Mouse (Mus musculus): ENCODE results near the gene Gnai2. TPM values are rescaled to one million over a fixed set of nuclear protein-coding genes. Genes with fewer than 3 reads are reported as not detected.

The Gnai2 gene
- polyA plus RNA-seq, 1 experiment, result 366 TPM

GRCm38 (mm10) chr9:107631861-107632260, 3.3 kb downstream of the Gnai2 start:
- H3K27ac ChIP-seq (ENCODE audit: insufficient read depth, low read depth, low read length), result no peak overlapping the region
- no peaks in the 10 kb centered on the region for H3K36me3 ChIP-seq (ENCODE audit: control insufficient read depth, insufficient read depth, low read length)
- no peaks in the 10 kb centered on the region for H3K27me3 ChIP-seq (replicated peaks; ENCODE audit: control insufficient read depth, insufficient read depth, low read length)
- peaks cover 8% of the 10 kb centered on the region; the same call in 1 of the 2 replicates for H3K4me1 ChIP-seq (ENCODE audit: control insufficient read depth, insufficient read depth, low read length)
- DNase-seq, result no peak
- 87% methylated on average over 8 of the region's 8 CpGs for WGBS
- no peak overlapping the region for H3K4me3 ChIP-seq (ENCODE audit: insufficient read depth, low read depth, low read length)
- no peak for TF ChIP-seq POLR2A (IDR thresholded peaks at IDR 0.05; ENCODE audit: low read depth, low read length)
- TF ChIP-seq CTCF (conservative IDR thresholded peaks at IDR 0.05; ENCODE audit: insufficient read depth, insufficient read length, low read depth, low read length), result no peak

GRCm38 (mm10) chr9:107631311-107631826, 3.8 kb downstream of the Gnai2 start:
- WGBS, result 69% methylated on average over 9 of the region's 9 CpGs
- peaks cover 8% of the 10 kb centered on the region; the same call in 1 of the 2 replicates for H3K4me1 ChIP-seq (ENCODE audit: control insufficient read depth, insufficient read depth, low read length)
- no peaks in the 10 kb centered on the region for H3K27me3 ChIP-seq (replicated peaks; ENCODE audit: control insufficient read depth, insufficient read depth, low read length)
- no peak overlapping the region for H3K27ac ChIP-seq (ENCODE audit: insufficient read depth, low read depth, low read length)
- no peaks in the 10 kb centered on the region for H3K36me3 ChIP-seq (ENCODE audit: control insufficient read depth, insufficient read depth, low read length)
- DNase-seq, result no peak
- TF ChIP-seq POLR2A (IDR thresholded peaks at IDR 0.05; ENCODE audit: low read depth, low read length), result no peak
- no peak for TF ChIP-seq CTCF (conservative IDR thresholded peaks at IDR 0.05; ENCODE audit: insufficient read depth, insufficient read length, low read depth, low read length)
- H3K4me3 ChIP-seq (ENCODE audit: insufficient read depth, low read depth, low read length), result no peak overlapping the region

DNA sequence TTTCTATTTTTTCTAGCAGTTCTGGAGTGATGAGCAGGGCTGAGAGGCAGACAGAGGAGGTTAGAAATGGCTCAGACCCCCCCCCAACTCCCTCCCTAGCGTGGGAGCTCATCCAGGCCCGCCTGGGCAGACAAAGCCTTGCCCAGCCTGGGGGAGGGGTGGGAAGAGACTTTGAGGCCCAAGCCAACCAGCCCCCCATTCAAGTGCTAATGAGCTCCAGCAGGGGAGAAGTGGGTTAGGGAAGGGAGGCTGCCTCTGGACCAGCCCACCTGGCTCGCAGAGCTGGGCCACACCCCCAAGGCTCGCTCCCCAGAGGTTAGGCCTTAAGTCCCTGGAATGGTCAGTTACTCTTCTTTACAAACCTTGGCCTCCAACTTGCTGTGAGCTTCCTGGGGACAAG, 4.6 kb downstream of the Gnai2 start:
- no peaks in the 10 kb centered on the region for H3K36me3 ChIP-seq (ENCODE audit: control insufficient read depth, insufficient read depth, low read length)
- H3K27ac ChIP-seq (ENCODE audit: insufficient read depth, low read depth, low read length), result no peak overlapping the region
- peaks cover 6% of the 10 kb centered on the region; the same call in 1 of the 2 replicates for H3K4me1 ChIP-seq (ENCODE audit: control insufficient read depth, insufficient read depth, low read length)
- 27% methylated on average over 4 of the region's 4 CpGs for WGBS
- no peak overlapping the region for H3K4me3 ChIP-seq (ENCODE audit: insufficient read depth, low read depth, low read length)
- H3K27me3 ChIP-seq (replicated peaks; ENCODE audit: control insufficient read depth, insufficient read depth, low read length), result no peaks in the 10 kb centered on the region
- TF ChIP-seq CTCF (conservative IDR thresholded peaks at IDR 0.05; ENCODE audit: insufficient read depth, insufficient read length, low read depth, low read length) (no peak), POLR2A (IDR thresholded peaks at IDR 0.05; ENCODE audit: low read depth, low read length) (no peak)
- no peak for DNase-seq

GRCm38 (mm10) chr9:107629901-107630425, 5.2 kb downstream of the Gnai2 start:
- Histone ChIP-seq H3K4me3 (ENCODE audit: insufficient read depth, low read depth, low read length) (no peak overlapping the region), H3K27ac (ENCODE audit: insufficient read depth, low read depth, low read length) (0 out of 2 replicates have a peak overlapping the region, but pooled peaks have one; percentile 10), H3K27me3 (replicated peaks; ENCODE audit: control insufficient read depth, insufficient read depth, low read length) (no peaks in the 10 kb centered on the region), H3K36me3 (ENCODE audit: control insufficient read depth, insufficient read depth, low read length) (no peaks in the 10 kb centered on the region), H3K4me1 (ENCODE audit: control insufficient read depth, insufficient read depth, low read length) (peaks cover 12% of the 10 kb centered on the region; the same call in 1 of the 2 replicates)
- no peak for TF ChIP-seq POLR2A (IDR thresholded peaks at IDR 0.05; ENCODE audit: low read depth, low read length)
- no peak for DNase-seq
- WGBS, result 34% methylated on average over 14 of the region's 14 CpGs

DNA sequence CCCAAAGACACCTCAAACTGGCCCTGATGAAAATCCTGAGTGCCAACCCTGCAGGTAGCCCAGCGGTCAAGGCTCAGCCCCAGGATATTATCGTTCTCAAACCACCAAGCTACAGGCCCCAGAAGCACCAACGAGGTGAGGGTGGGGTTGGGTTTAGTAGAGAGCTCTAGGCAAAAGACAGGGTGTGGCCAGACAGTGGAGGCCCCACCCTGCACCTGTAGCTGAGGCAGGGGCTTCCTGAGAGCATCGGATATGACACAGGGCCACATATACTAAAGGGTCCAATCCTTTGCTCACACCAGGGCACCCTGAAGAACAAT, 5.8 kb downstream of the Gnai2 start:
- Histone ChIP-seq H3K4me1 (ENCODE audit: control insufficient read depth, insufficient read depth, low read length) (peaks cover 16% of the 10 kb centered on the region), H3K4me3 (ENCODE audit: insufficient read depth, low read depth, low read length) (no peak overlapping the region), H3K36me3 (ENCODE audit: control insufficient read depth, insufficient read depth, low read length) (no peaks in the 10 kb centered on the region), H3K27ac (ENCODE audit: insufficient read depth, low read depth, low read length) (peak overlapping the region; percentile 57), H3K27me3 (replicated peaks; ENCODE audit: control insufficient read depth, insufficient read depth, low read length) (no peaks in the 10 kb centered on the region)
- TF ChIP-seq POLR2A (IDR thresholded peaks at IDR 0.05; ENCODE audit: low read depth, low read length), result no peak
- TF ChIP-seq CTCF (conservative IDR thresholded peaks at IDR 0.05; ENCODE audit: insufficient read depth, insufficient read length, low read depth, low read length), result no peak
- 30% methylated on average over 4 of the region's 4 CpGs for WGBS
- no peak for DNase-seq

- H3K4me1 ChIP-seq (ENCODE audit: control insufficient read depth, insufficient read depth, low read length), result peaks cover 20% of the 10 kb centered on the region
- peak overlapping the region; percentile 26 for H3K4me3 ChIP-seq (ENCODE audit: insufficient read depth, low read depth, low read length)
- no peaks in the 10 kb centered on the region for H3K27me3 ChIP-seq (replicated peaks; ENCODE audit: control insufficient read depth, insufficient read depth, low read length)
- H3K27ac ChIP-seq (ENCODE audit: insufficient read depth, low read depth, low read length), result peak overlapping the region; percentile 71
- WGBS, result 47% methylated on average over 15 of the region's 15 CpGs
- peak; percentile 83 for DNase-seq
- TF ChIP-seq POLR2A (IDR thresholded peaks at IDR 0.05; ENCODE audit: low read depth, low read length) (no peak), CTCF (conservative IDR thresholded peaks at IDR 0.05; ENCODE audit: insufficient read depth, insufficient read length, low read depth, low read length) (no peak)
- H3K36me3 ChIP-seq (ENCODE audit: control insufficient read depth, insufficient read depth, low read length), result no peaks in the 10 kb centered on the region
Observed at GRCm38 (mm10) chr9:107628721-107629410, 6.3 kb downstream of the Gnai2 start.

- Histone ChIP-seq H3K27me3 (replicated peaks; ENCODE audit: control insufficient read depth, insufficient read depth, low read length) (no peaks in the 10 kb centered on the region), H3K36me3 (ENCODE audit: control insufficient read depth, insufficient read depth, low read length) (no peaks in the 10 kb centered on the region), H3K27ac (ENCODE audit: insufficient read depth, low read depth, low read length) (peak overlapping the region; percentile 33), H3K4me1 (ENCODE audit: control insufficient read depth, insufficient read depth, low read length) (peaks cover 20% of the 10 kb centered on the region), H3K4me3 (ENCODE audit: insufficient read depth, low read depth, low read length) (no peak overlapping the region; the same call in 1 of the 2 replicates)
- no peak for DNase-seq
- TF ChIP-seq POLR2A (IDR thresholded peaks at IDR 0.05; ENCODE audit: low read depth, low read length), result no peak
- no peak for TF ChIP-seq CTCF (conservative IDR thresholded peaks at IDR 0.05; ENCODE audit: insufficient read depth, insufficient read length, low read depth, low read length)
- 53% methylated on average over 20 of the region's 20 CpGs for WGBS
Observed at GRCm38 (mm10) chr9:107627387-107628255, 7.5 kb downstream of the Gnai2 start.
